Mouse (Mus musculus): ENCODE data around the gene Slc38a2. TPM values are rescaled to one million over a fixed set of nuclear protein-coding genes. Genes with fewer than 3 reads are reported as not detected.

The Slc38a2 gene
- total RNA-seq, 1 experiment: 262 TPM

DNA sequence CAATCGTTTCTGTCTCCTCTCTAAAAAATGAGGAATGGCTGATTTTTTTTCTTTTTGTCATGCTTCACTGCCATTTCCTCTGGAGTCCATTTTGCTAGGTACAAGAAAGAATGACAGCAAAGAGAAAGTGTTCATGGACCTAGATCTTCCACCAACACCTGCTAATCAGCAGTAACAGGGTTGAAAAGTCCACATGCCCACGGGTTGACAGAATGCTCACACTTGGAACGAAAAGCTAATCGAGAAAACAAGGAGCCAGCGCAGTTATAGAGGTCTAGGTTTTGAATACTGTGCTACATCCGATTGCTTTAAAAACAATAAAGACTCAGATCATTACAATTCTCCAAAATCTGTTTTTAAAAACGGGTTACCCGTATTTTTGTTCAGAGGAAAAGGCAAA is 8.9 kb upstream of the Slc38a2 start:
- DNase-seq (ENCODE audit: low read depth, low spot score): no peak
- H3K9ac ChIP-seq (ENCODE audit: insufficient read depth, low read depth, low read length, poor library complexity, severe bottlenecking): peak overlapping the region; percentile 64; the same call in 1 of the 2 replicates
- H3K4me1 ChIP-seq (ENCODE audit: control insufficient read depth in 2 of 2, insufficient read depth in 2 of 2, low read length in 2 of 2, poor library complexity in 1 of 2): peaks cover 12 to 16% of the 10 kb centered on the region in 2 experiments; a peak in 3 of 4 replicates
- in situ Hi-C loops (cut with MboI; ENCODE audit: low sequenced_read_pairs in 2 of 2, unreplicated experiment in 2 of 2): no loop called here
- peak overlapping the region; percentile 67 to 70; a peak in 1 of 4 replicates for H3K4me3 ChIP-seq (ENCODE audit: insufficient read depth in 1 of 2, low read depth in 1 of 2, low read length in 2 of 2, poor library complexity in 1 of 2, severe bottlenecking in 1 of 2)
- no peaks in the 10 kb centered on the region for H3K9me3 ChIP-seq (ENCODE audit: control insufficient read depth, insufficient read depth, low read depth, low read length)
- no peak overlapping the region; the same call in 1 of the 2 replicates for H3K27ac ChIP-seq (ENCODE audit: insufficient read depth, low read depth, low read length, poor library complexity, severe bottlenecking)
- no peak for TF ChIP-seq CHD2 (IDR thresholded peaks at IDR 0.05; ENCODE audit: low read depth, low read length)
- TF ChIP-seq MAFK (IDR thresholded peaks at IDR 0.05; ENCODE audit: insufficient read depth, low read depth, low read length): no peak
- no peak for TF ChIP-seq ZNF384 (IDR thresholded peaks at IDR 0.05; ENCODE audit: low read depth, low read length)
- TF ChIP-seq ZC3H11A (IDR thresholded peaks at IDR 0.05; ENCODE audit: borderline replicate concordance, low read depth, low read length): no peak
- no peak for TF ChIP-seq HCFC1 (IDR thresholded peaks at IDR 0.05; ENCODE audit: borderline replicate concordance, insufficient read depth, low read length)
- no peaks in the 10 kb centered on the region for H3K36me3 ChIP-seq (ENCODE audit: control insufficient read depth, insufficient read depth, low read length, poor library complexity, severe bottlenecking)

DNA sequence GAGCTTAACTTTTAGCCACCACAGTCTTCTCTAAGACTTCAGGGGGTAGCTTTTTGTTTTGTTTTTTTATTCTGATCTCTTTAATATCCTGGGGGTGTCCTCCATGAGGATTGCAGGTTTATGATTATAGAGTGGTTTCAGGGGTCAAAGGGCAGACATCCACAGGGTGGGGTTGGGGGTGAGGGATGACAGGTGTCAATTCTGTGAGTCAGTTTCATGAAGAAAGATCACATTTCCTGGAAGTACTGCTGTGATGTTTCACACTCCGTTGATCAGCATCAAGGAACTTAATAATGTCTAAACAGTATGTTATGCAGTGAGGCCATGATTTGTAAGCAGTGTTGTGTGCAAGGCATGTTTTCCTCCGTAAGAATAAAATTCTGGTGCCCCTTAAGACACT is 8.4 kb upstream of the Slc38a2 start:
- TF ChIP-seq ZC3H11A (IDR thresholded peaks at IDR 0.05; ENCODE audit: borderline replicate concordance, low read depth, low read length): no peak
- no peak for TF ChIP-seq ZNF384 (IDR thresholded peaks at IDR 0.05; ENCODE audit: low read depth, low read length)
- TF ChIP-seq CHD2 (IDR thresholded peaks at IDR 0.05; ENCODE audit: low read depth, low read length): no peak
- H3K27ac ChIP-seq (ENCODE audit: insufficient read depth, low read depth, low read length, poor library complexity, severe bottlenecking): no peak overlapping the region
- in situ Hi-C loops (cut with MboI; ENCODE audit: low sequenced_read_pairs in 2 of 2, unreplicated experiment in 2 of 2): no loop called here
- H3K4me3 ChIP-seq (ENCODE audit: insufficient read depth in 1 of 2, low read depth in 1 of 2, low read length in 2 of 2, poor library complexity in 1 of 2, severe bottlenecking in 1 of 2): no peak overlapping the region
- H3K9ac ChIP-seq (ENCODE audit: insufficient read depth, low read depth, low read length, poor library complexity, severe bottlenecking): no peak overlapping the region
- H3K36me3 ChIP-seq (ENCODE audit: control insufficient read depth, insufficient read depth, low read length, poor library complexity, severe bottlenecking): no peaks in the 10 kb centered on the region
- no peak for DNase-seq (ENCODE audit: low read depth, low spot score)
- H3K4me1 ChIP-seq (ENCODE audit: control insufficient read depth in 2 of 2, insufficient read depth in 2 of 2, low read length in 2 of 2, poor library complexity in 1 of 2): peaks cover 8 to 18% of the 10 kb centered on the region in 2 experiments; a peak in 3 of 4 replicates
- H3K9me3 ChIP-seq (ENCODE audit: control insufficient read depth, insufficient read depth, low read depth, low read length): no peaks in the 10 kb centered on the region

DNA sequence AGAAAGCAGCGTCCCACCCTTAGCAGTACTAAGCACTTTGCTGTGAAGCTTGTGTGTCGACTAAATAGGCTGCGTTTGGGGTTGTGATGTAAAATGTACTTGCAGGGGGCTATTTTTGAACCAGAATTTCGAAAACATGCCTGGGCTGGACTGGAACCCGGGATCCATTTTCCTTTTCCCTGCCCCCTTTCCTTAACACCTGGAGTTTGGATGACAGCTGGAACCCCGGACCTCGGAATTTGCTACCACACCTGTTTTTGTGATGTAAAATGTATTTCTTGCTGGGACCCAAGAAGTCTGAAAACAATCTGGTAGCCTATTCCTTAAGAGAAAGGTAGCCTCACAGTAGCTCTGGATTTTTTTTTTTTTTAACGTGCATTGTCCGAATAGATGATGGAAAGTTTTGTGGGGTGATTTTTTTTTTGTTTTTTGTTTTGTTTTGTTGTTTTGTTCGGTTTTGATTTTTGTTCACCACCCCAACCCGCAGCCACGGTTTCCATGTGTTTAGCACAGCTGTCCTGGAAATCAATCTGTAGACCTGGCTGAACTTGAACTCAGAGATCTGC is 3.0 kb upstream of the Slc38a2 start:
- in situ Hi-C loops (cut with MboI; ENCODE audit: low sequenced_read_pairs in 2 of 2, unreplicated experiment in 2 of 2): no loop called here
- H3K9ac ChIP-seq (ENCODE audit: insufficient read depth, low read depth, low read length, poor library complexity, severe bottlenecking): peak overlapping the region; percentile 67; the same call in 1 of the 2 replicates

DNA sequence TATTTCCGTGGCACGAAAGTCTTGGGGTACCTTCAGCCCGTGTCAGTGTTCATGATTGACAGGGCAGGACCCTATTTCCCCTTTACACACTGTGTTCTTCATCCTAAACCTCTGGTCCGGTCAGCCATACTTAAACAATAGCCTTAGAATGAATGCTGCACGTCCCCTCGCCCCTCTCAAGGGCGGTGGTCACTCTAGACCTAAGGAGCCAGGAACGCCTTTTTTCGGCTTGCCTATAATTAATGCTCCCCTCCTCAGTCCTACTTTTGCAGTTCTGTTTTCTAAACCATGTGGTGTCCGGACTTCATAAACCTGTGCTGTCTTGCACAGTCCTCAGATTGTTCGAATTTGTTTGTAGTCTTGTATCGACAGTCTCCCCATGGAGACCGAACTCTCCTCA is 1.2 kb upstream of the Slc38a2 start:
- Histone ChIP-seq H3K4me3 (ENCODE audit: insufficient read depth in 1 of 2, low read depth in 1 of 2, low read length in 2 of 2, poor library complexity in 1 of 2, severe bottlenecking in 1 of 2) (peak overlapping the region; percentile 67 to 100; a peak in 2 of 4 replicates), H3K4me1 (ENCODE audit: control insufficient read depth in 2 of 2, insufficient read depth in 2 of 2, low read length in 2 of 2, poor library complexity in 1 of 2) (peaks cover 6 to 17% of the 10 kb centered on the region in 2 experiments), H3K36me3 (ENCODE audit: control insufficient read depth, insufficient read depth, low read length, poor library complexity, severe bottlenecking) (peaks cover 25% of the 10 kb centered on the region), H3K27ac (ENCODE audit: insufficient read depth, low read depth, low read length, poor library complexity, severe bottlenecking) (no peak overlapping the region; the same call in 1 of the 2 replicates), H3K9ac (ENCODE audit: insufficient read depth, low read depth, low read length, poor library complexity, severe bottlenecking) (peak overlapping the region; percentile 65), H3K9me3 (ENCODE audit: control insufficient read depth, insufficient read depth, low read depth, low read length) (no peaks in the 10 kb centered on the region)
- DNase-seq (ENCODE audit: low read depth, low spot score): no peak
- in situ Hi-C loops (cut with MboI; ENCODE audit: low sequenced_read_pairs in 2 of 2, unreplicated experiment in 2 of 2): no loop called here
- TF ChIP-seq ZC3H11A (IDR thresholded peaks at IDR 0.05; ENCODE audit: borderline replicate concordance, low read depth, low read length) (no peak), CHD2 (IDR thresholded peaks at IDR 0.05; ENCODE audit: low read depth, low read length) (no peak), MAFK (IDR thresholded peaks at IDR 0.05; ENCODE audit: insufficient read depth, low read depth, low read length) (no peak), ZNF384 (IDR thresholded peaks at IDR 0.05; ENCODE audit: low read depth, low read length) (no peak), HCFC1 (IDR thresholded peaks at IDR 0.05; ENCODE audit: borderline replicate concordance, insufficient read depth, low read length) (no peak)

More for the DNA sequence above, 3.0 kb upstream of the Slc38a2 start:
- Histone ChIP-seq H3K9me3 (ENCODE audit: control insufficient read depth, insufficient read depth, low read depth, low read length) (no peaks in the 10 kb centered on the region), H3K36me3 (ENCODE audit: control insufficient read depth, insufficient read depth, low read length, poor library complexity, severe bottlenecking) (peaks cover 10% of the 10 kb centered on the region), H3K27ac (ENCODE audit: insufficient read depth, low read depth, low read length, poor library complexity, severe bottlenecking) (peak overlapping the region; percentile 96), H3K4me1 (ENCODE audit: control insufficient read depth in 2 of 2, insufficient read depth in 2 of 2, low read length in 2 of 2, poor library complexity in 1 of 2) (peaks cover 6 to 18% of the 10 kb centered on the region in 2 experiments), H3K4me3 (ENCODE audit: insufficient read depth in 1 of 2, low read depth in 1 of 2, low read length in 2 of 2, poor library complexity in 1 of 2, severe bottlenecking in 1 of 2) (no peak overlapping the region)
- TF ChIP-seq HCFC1 (IDR thresholded peaks at IDR 0.05; ENCODE audit: borderline replicate concordance, insufficient read depth, low read length): no peak
- peak; percentile 95 for TF ChIP-seq ZNF384 (IDR thresholded peaks at IDR 0.05; ENCODE audit: low read depth, low read length)
- no peak for DNase-seq (ENCODE audit: low read depth, low spot score)
